Mouse (Mus musculus): ENCODE data around the gene Rsbn1l. TPM values are rescaled to one million over a fixed set of nuclear protein-coding genes. Genes with fewer than 3 reads are reported as not detected.

Rsbn1l gene
- polyA plus RNA-seq, 1 experiment from 2014 or later: 3.7 TPM

DNA sequence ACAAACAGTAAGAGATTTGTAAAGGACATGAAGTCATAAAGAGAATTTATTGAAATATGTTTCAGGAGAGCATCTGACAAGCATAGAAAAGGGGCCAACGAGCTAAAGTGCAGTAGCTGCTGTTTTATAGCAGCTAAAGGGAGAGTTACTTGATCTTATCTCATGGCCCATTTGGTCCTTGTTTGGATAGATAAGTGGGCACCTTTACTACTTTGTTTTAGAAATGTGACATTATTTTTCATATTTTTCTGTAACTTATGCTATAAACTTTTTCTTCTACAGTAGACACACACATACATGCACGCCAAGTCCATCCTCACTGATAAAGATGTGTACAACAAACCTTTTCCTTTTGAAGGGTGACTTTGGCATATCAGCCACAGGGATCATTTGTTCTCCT, 50.8 kb downstream of the Rsbn1l start:
- Histone ChIP-seq H3K27me3 (no peaks in the 10 kb centered on the region), H3K36me3 (replicated peaks) (peaks cover 59% of the 10 kb centered on the region), H3K9me3 (replicated peaks) (no peaks in the 10 kb centered on the region), H3K4me3 (replicated peaks) (no peak overlapping the region), H3K4me1 (replicated peaks) (peaks cover 17% of the 10 kb centered on the region), H3K4me2 (no peak overlapping the region), H3K27ac (replicated peaks) (0 out of 2 replicates have a peak overlapping the region, but pooled peaks have one; percentile 55), H3K9ac (no peak overlapping the region)
- WGBS (ENCODE audit: insufficient replicate concordance): 39% methylated on average over 2 of the region's 2 CpGs
- ATAC-seq (ENCODE audit: insufficient read depth): no peak

- Histone ChIP-seq H3K27me3 (no peaks in the 10 kb centered on the region), H3K9me3 (replicated peaks) (no peaks in the 10 kb centered on the region), H3K4me2 (no peak overlapping the region), H3K36me3 (replicated peaks) (peaks cover 59% of the 10 kb centered on the region), H3K9ac (no peak overlapping the region), H3K4me3 (replicated peaks) (no peak overlapping the region), H3K27ac (replicated peaks) (peak overlapping the region; percentile 49), H3K4me1 (replicated peaks) (peaks cover 17% of the 10 kb centered on the region)
- WGBS (ENCODE audit: insufficient replicate concordance): 38% methylated on average over 2 of the region's 2 CpGs
- ATAC-seq (ENCODE audit: insufficient read depth): peak; percentile 20
Measured at GRCm38 (mm10) chr5:20904647-20905046, 51.6 kb downstream of the Rsbn1l start.

DNA sequence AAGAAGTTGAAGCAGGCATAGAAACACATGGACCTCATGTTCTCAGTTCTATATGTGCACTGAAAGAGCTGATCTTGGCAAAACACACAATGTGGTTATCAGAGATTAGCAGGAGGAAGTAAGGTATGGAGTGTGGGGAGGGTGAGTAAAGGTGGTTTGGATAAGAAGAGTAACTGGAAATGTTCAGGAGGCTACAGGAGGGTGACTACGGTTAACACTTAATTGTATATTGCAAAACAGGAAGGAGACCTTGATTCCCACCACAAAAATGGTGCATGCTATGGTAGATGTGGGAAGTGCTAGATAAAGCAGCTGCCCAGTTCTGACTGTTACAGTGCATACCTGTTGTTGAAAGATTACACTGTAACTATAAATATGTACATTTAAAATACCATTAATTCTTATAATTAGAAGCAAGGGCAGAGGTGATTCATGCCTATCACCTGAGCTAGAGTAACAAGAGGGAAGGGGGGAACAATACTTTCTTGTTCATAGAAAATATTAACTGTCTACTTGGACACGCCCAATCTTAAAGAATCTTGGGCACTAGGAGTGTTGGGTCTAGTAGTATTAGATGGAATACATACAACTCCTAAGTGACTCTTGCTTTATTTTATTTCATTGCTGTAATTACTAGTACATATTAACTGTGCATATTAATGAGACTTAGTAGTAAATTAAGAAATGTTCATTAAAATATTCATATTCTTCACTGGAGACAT, 58.6 kb downstream of the Rsbn1l start:
- WGBS (ENCODE audit: insufficient replicate concordance): 26% methylated on average over 2 of the region's 2 CpGs

DNA sequence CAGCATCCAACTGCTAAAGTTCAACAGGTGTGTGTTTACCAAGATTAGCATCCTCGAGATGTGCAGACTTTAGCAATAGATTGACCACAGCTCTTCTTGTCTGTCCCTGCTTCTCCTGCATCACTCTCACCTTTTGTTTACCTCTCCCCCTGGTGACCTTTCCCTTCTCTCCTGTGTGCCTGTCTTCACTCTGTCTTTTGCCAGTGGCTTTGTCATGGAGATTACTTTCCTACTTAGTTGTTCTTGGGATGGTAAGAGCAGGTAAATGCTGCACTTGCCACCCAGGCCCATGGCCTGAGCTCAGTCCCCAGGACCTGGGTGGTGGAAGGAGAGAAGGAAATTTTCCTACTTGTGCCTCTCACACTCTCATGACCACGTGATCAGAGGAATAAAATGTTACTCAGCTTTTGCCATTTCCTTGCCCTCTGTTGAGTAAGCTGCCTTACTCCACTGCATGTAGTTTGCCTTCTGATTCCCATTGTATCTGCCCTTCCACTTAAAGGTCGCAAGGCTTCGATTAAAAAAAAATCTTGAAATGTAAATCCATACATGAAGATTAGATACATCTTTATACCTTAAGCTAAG, 72.1 kb downstream of the Rsbn1l start:
- Histone ChIP-seq H3K4me1 (replicated peaks) (peaks cover 32% of the 10 kb centered on the region), H3K4me3 (replicated peaks) (peak overlapping the region; percentile 94), H3K9ac (peak overlapping the region; percentile 7; the same call in 1 of the 2 replicates), H3K36me3 (replicated peaks) (peaks cover 24% of the 10 kb centered on the region), H3K4me2 (peak overlapping the region; percentile 86), H3K27ac (replicated peaks) (peak overlapping the region; percentile 14), H3K9me3 (replicated peaks) (no peaks in the 10 kb centered on the region), H3K27me3 (no peaks in the 10 kb centered on the region)
- 64% methylated on average over 4 of the region's 4 CpGs for WGBS (ENCODE audit: insufficient replicate concordance)
- ATAC-seq (ENCODE audit: insufficient read depth): no peak

More for the DNA sequence above, 58.6 kb downstream of the Rsbn1l start:
- Histone ChIP-seq H3K27me3 (no peaks in the 10 kb centered on the region), H3K4me3 (replicated peaks) (0 out of 2 replicates have a peak overlapping the region, but pooled peaks have one; percentile 1), H3K4me2 (peak overlapping the region; percentile 57), H3K36me3 (replicated peaks) (peaks cover 58% of the 10 kb centered on the region), H3K9ac (no peak overlapping the region), H3K4me1 (replicated peaks) (peaks cover 29% of the 10 kb centered on the region), H3K9me3 (replicated peaks) (no peaks in the 10 kb centered on the region), H3K27ac (replicated peaks) (peak overlapping the region; percentile 86)
- peak; percentile 99 for ATAC-seq (ENCODE audit: insufficient read depth)

GRCm38 (mm10) chr5:20881915-20882800, 74.0 kb downstream of the Rsbn1l start, which contains the start of the genes Phtf2 and Tmem60:
Phtf2 (minus strand) TSS chr5:20882124.
Tmem60 (plus strand) TSS chr5:20882191.
- peak within 1 kb of the TSS; percentile 96 for H3K27ac ChIP-seq (replicated peaks)
- no peaks in the 10 kb centered on the region for H3K9me3 ChIP-seq (replicated peaks)
- H3K36me3 ChIP-seq (replicated peaks): peaks cover 15% of the 10 kb centered on the region
- no peaks in the 10 kb centered on the region for H3K27me3 ChIP-seq
- peak within 1 kb of the TSS; percentile 98 for H3K9ac ChIP-seq
- peak; percentile 97 for ATAC-seq (ENCODE audit: insufficient read depth)
- under 1% methylated on average over 94 of the region's 94 CpGs for WGBS (ENCODE audit: insufficient replicate concordance)
- H3K4me3 ChIP-seq (replicated peaks): peak within 1 kb of the TSS; percentile 94
- H3K4me2 ChIP-seq: peak within 1 kb of the TSS; percentile 86
- H3K4me1 ChIP-seq (replicated peaks): peaks cover 34% of the 10 kb centered on the region

GRCm38 (mm10) chr5:20880797-20881775, 75.1 kb downstream of the Rsbn1l start:
- peaks cover 10% of the 10 kb centered on the region for H3K36me3 ChIP-seq (replicated peaks)
- no peaks in the 10 kb centered on the region for H3K9me3 ChIP-seq (replicated peaks)
- ATAC-seq (ENCODE audit: insufficient read depth): peak; percentile 4
- 1% methylated on average over 44 of the region's 64 CpGs for WGBS (ENCODE audit: insufficient replicate concordance)
- H3K4me1 ChIP-seq (replicated peaks): peaks cover 36% of the 10 kb centered on the region
- peak overlapping the region; percentile 86 for H3K4me2 ChIP-seq
- peak overlapping the region; percentile 98 for H3K9ac ChIP-seq
- H3K27me3 ChIP-seq: no peaks in the 10 kb centered on the region
- H3K4me3 ChIP-seq (replicated peaks): peak overlapping the region; percentile 94
- H3K27ac ChIP-seq (replicated peaks): peak overlapping the region; percentile 96

GRCm38 (mm10) chr5:20880386-20880785, 75.8 kb downstream of the Rsbn1l start:
- Histone ChIP-seq H3K27me3 (no peaks in the 10 kb centered on the region), H3K36me3 (replicated peaks) (peaks cover 3% of the 10 kb centered on the region; the same call in 1 of the 2 replicates), H3K27ac (replicated peaks) (no peak overlapping the region), H3K9ac (peak overlapping the region; percentile 9; the same call in 1 of the 2 replicates), H3K4me2 (peak overlapping the region; percentile 86), H3K9me3 (replicated peaks) (no peaks in the 10 kb centered on the region), H3K4me3 (replicated peaks) (peak overlapping the region; percentile 94), H3K4me1 (replicated peaks) (peaks cover 36% of the 10 kb centered on the region)
- no peak for ATAC-seq (ENCODE audit: insufficient read depth)
- WGBS (ENCODE audit: insufficient replicate concordance): 31% methylated on average over 2 of the region's 2 CpGs

- H3K9ac ChIP-seq: no peak overlapping the region
- no peak overlapping the region for H3K4me3 ChIP-seq (replicated peaks)
- H3K27ac ChIP-seq (replicated peaks): no peak overlapping the region
- no peaks in the 10 kb centered on the region for H3K36me3 ChIP-seq (replicated peaks)
- no peaks in the 10 kb centered on the region for H3K9me3 ChIP-seq (replicated peaks)
- H3K4me1 ChIP-seq (replicated peaks): peaks cover 27% of the 10 kb centered on the region
- H3K4me2 ChIP-seq: no peak overlapping the region
- no peak for ATAC-seq (ENCODE audit: insufficient read depth)
- 17% methylated on average over 1 of the region's 1 CpGs for WGBS (ENCODE audit: insufficient replicate concordance)
- no peaks in the 10 kb centered on the region for H3K27me3 ChIP-seq
Measured at GRCm38 (mm10) chr5:20876934-20877426, 79.2 kb downstream of the Rsbn1l start.

- H3K4me3 ChIP-seq (replicated peaks): no peak overlapping the region
- no peak overlapping the region for H3K27ac ChIP-seq (replicated peaks)
- H3K4me2 ChIP-seq: no peak overlapping the region
- peaks cover 12% of the 10 kb centered on the region for H3K4me1 ChIP-seq (replicated peaks)
- H3K36me3 ChIP-seq (replicated peaks): no peaks in the 10 kb centered on the region
- no peak overlapping the region for H3K9ac ChIP-seq
- H3K27me3 ChIP-seq: no peaks in the 10 kb centered on the region
- no peak for ATAC-seq (ENCODE audit: insufficient read depth)
- no peaks in the 10 kb centered on the region for H3K9me3 ChIP-seq (replicated peaks)
- WGBS (ENCODE audit: insufficient replicate concordance): 72% methylated on average over 1 of the region's 1 CpGs
Measured at GRCm38 (mm10) chr5:20873146-20873545, 83.1 kb downstream of the Rsbn1l start.
